Mouse (Mus musculus) forebrain, embryonic 16.5 days (tissue): ENCODE measurements around the gene Ppm1g. TPM values are rescaled to one million over a fixed set of nuclear protein-coding genes. Genes with fewer than 3 reads are reported as not detected.

Source experiments
- ATAC-seq: fragments of 200-750 bp; cut with Nextera tagmentation; 2 replicates; pipeline ENCODE4 v1.8.0; 2017; ENCODE audit warnings: mild to moderate bottlenecking, moderate library complexity
- H3K27ac ChIP-seq: fragments of 300-500 bp; sonication (generic); 2 replicates; pipeline ENCODE4 v1.5.1; 2014; ENCODE audit warnings: low read length, control low read depth
- H3K27me3 ChIP-seq: fragments of 300-500 bp; sonication (generic); replicated peaks from 2 replicates; pipeline ENCODE4 v1.6.1; 2014; ENCODE audit warnings: low read length; ENCODE audit not compliant: control insufficient read depth, insufficient read depth
- H3K36me3 ChIP-seq: fragments of 300-500 bp; sonication (generic); 2 replicates; pipeline ENCODE4 v1.6.1; 2014; ENCODE audit not compliant: control insufficient read depth, insufficient read depth
- H3K4me1 ChIP-seq: fragments of 300-500 bp; sonication (generic); replicated peaks from 2 replicates; pipeline ENCODE4 v1.6.1; 2014; ENCODE audit warnings: low read length; ENCODE audit not compliant: control insufficient read depth, insufficient read depth
- H3K4me2 ChIP-seq: fragments of 300-500 bp; sonication (generic); 2 replicates; pipeline ENCODE4 v1.6.1; 2014; ENCODE audit warnings: mild to moderate bottlenecking, low read length, control low read depth
- H3K4me3 ChIP-seq: fragments of 300-500 bp; sonication (generic); replicated peaks from 2 replicates; pipeline ENCODE4 v1.5.1; 2014; ENCODE audit warnings: mild to moderate bottlenecking, low read length, control low read depth
- H3K9ac ChIP-seq: fragments of 300-500 bp; sonication (generic); replicated peaks from 2 replicates; pipeline ENCODE4 v1.6.1; 2014; ENCODE audit warnings: low read depth, low read length, control low read depth
- H3K9me3 ChIP-seq: fragments of 300-500 bp; sonication (generic); 2 replicates; pipeline ENCODE4 v1.6.1; 2016; ENCODE audit warnings: low read length; ENCODE audit not compliant: control insufficient read depth
- WGBS: fragments of 180-500 bp; shearing (Covaris S2); extraction: QIAGEN DNeasy Blood & Tissue Kit; methylation state at CpG from one replicate; pipeline ENCODE4 v1.1.7; 2014; 5-methylcytosine and 5-hydroxymethylcytosine counted together
- polyA plus RNA-seq: library from polyadenylated mRNA; unstranded; fragments of >200 nt; fragmentation: Nextera tagmentation; extraction: Ambion mirVana; gene quantifications from 2 replicates; pipeline ENCODE4 v1.2.1, GENCODE M21; 2015

Ppm1g gene
- polyA plus RNA-seq, 1 experiment from 2014 or later = 175 TPM

DNA sequence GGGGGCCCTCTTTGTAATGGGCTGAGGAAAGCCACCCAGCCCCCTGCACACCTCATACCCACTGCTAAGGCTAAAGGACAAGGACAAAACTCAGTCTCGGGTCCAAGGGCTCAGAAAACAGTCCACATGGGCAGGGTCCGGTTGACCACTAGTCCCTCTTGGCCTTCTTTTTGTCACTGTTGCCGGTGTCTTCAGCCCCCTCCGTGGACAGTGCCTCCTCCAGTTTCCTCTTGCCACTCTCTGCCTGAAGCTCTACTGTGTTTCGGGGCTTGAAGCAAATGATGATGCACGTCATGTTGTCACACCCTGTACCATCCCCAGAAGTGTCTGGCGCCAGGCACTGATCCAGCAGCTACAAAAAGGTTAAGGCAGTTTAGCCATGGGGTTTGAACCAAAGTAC lies 17.6 kb downstream of the Ppm1g start:
- WGBS = 84% methylated on average over 7 of the region's 7 CpGs
- Histone ChIP-seq H3K9me3 (peaks cover 3% of the 10 kb centered on the region), H3K27me3 (no peaks in the 10 kb centered on the region), H3K9ac (no peak overlapping the region), H3K4me3 (peak overlapping the region; percentile 81), H3K36me3 (peaks cover 36% of the 10 kb centered on the region), H3K27ac (peak overlapping the region; percentile 60), H3K4me1 (peaks cover 17% of the 10 kb centered on the region), H3K4me2 (peak overlapping the region; percentile 60)
- no peak for ATAC-seq

DNA sequence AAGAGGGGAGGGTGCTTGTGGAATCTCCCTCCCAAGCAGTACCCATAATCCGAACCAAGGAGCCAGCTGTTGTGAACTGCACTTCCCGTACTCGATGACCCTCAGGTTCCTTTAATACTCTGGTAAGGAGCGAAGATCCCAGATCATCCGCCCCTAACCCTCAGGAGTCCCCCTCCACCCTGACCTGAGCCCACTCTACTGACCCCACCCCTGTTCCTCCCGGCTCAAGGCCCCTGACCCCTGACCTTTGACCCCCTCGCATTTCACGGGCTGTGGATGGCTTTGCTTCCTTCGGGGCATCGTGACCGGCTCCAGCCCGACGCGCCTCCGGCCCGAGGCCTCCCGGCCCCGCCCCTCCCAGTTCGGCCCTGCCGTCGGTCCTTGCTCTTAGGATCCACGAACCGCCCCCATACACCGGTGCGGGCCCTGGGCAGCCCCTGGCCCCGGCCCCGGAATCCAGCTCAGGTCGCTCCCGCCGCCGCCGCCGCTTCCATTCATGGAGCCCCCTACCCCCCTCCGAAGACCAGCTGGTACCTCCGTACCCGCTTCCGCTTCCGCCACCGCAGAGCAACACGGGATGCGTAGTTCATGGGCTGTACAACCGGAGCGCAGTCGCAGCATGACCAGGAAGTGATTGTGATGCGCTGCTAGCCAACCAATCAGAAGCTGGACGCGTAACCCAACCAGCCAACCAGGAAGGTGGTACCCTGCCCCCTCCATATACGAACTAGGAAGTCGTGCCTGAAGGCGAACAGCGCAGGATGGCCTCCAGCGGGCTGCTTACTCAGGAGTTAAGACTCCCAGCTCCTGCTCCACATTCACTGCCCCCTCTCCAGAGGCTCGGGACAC lies 18.5 kb downstream of the Ppm1g start, which contains the start of gene Zfp513:
Gene Zfp513, minus strand, starts transcription at position 562 of the 849 bp plus-strand sequence.
- Histone ChIP-seq H3K4me3 (peak within 1 kb of the TSS; percentile 81), H3K4me1 (peaks cover 17% of the 10 kb centered on the region), H3K9ac (peak within 1 kb of the TSS; percentile 89), H3K27ac (peak within 1 kb of the TSS; percentile 76), H3K27me3 (no peaks in the 10 kb centered on the region), H3K36me3 (peaks cover 46% of the 10 kb centered on the region), H3K9me3 (peaks cover 3% of the 10 kb centered on the region), H3K4me2 (peak within 1 kb of the TSS; percentile 70)
- WGBS = under 1% methylated on average over 53 of the region's 53 CpGs
- peak; percentile 97 for ATAC-seq

DNA sequence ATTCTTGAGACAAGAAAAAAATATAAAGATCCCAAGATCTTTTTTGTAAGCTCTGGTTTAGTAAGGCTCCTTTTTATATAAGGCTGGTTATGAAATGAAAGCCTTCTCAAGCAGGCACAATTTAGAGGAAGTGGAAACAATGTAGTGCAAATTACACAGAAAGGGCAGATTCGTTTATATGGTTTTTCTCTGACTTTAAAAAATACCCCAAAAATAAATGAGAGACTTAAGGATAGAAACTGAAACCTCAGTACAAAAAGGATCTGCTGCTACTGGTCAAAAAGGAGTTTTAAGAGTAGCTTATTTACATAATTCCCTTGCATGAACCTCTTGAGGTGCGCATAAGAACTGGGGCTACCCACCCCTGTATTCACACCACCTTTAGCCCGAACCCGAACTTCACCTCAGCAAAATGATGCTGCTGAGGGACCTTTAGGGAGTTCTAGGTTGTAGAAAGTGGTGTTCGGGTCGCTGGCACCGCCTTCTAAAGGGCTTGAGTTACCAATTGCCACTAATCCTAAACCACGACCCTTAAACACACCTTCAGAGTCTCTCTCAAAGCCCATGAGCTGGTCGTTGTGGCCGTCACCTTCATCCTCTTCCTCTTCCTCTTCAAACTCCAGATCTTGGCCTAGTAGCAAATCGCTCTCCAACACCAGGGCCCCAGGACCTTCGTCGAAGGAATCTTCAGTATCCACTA lies 19.3 kb downstream of the Ppm1g start:
- Histone ChIP-seq H3K27ac (peak overlapping the region; percentile 76), H3K27me3 (no peaks in the 10 kb centered on the region), H3K36me3 (peaks cover 52% of the 10 kb centered on the region), H3K4me3 (peak overlapping the region; percentile 81), H3K4me1 (peaks cover 17% of the 10 kb centered on the region), H3K9me3 (peaks cover 3% of the 10 kb centered on the region), H3K9ac (peak overlapping the region; percentile 89), H3K4me2 (peak overlapping the region; percentile 70)
- WGBS = 20% methylated on average over 13 of the region's 13 CpGs
- no peak for ATAC-seq

DNA sequence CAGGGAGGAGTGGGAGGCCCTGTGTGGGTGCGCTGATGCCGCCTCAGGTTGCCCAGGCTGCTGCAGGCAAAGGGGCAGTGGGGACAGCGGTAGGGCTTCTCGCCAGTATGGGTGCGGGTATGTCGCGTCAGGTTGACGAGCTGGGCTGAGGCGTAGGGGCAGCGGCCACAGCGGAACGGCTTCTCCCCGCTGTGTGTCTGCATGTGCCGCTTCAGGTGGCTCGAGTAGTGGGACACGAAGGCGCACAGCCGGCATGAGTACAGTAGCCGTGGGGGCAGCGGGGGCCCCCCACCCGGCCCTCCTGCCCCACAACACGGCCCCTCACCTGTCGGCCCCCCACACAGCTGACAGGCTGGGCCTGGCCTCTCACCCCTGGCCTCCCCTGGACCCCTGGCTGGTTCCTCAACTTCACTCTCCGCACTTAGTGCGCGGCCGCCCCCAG lies 20.1 kb downstream of the Ppm1g start:
- H3K9ac ChIP-seq = no peak overlapping the region
- no peak overlapping the region for H3K4me3 ChIP-seq
- H3K4me2 ChIP-seq = no peak overlapping the region
- peaks cover 17% of the 10 kb centered on the region for H3K4me1 ChIP-seq
- no peak for ATAC-seq
- no peak overlapping the region for H3K27ac ChIP-seq
- H3K9me3 ChIP-seq = peaks cover 3% of the 10 kb centered on the region
- no peaks in the 10 kb centered on the region for H3K27me3 ChIP-seq
- WGBS = 89% methylated on average over 27 of the region's 27 CpGs
- peaks cover 55% of the 10 kb centered on the region for H3K36me3 ChIP-seq

DNA sequence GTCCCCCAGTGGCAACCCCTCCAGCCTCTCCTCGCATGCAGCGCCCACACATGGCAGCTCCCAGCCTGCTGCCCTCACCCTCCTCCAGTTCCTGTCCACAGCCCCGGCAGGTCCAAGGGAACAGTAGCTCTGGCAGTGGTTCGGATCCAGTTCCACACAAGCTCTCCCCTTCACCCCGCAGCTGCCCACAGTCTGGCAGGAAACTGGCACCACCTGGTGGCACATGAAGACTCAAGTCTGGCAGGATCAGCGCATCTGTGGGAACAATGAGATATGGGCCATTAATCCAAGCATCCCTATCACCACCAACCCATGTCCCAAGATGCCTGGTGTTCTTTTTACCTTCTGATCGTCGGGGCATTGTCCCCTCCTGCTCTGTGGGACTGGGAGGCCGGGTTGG lies 20.6 kb downstream of the Ppm1g start:
- Histone ChIP-seq H3K36me3 (peaks cover 58% of the 10 kb centered on the region), H3K9ac (no peak overlapping the region), H3K4me3 (no peak overlapping the region), H3K27me3 (no peaks in the 10 kb centered on the region), H3K27ac (no peak overlapping the region), H3K9me3 (peaks cover 3% of the 10 kb centered on the region), H3K4me1 (peaks cover 17% of the 10 kb centered on the region), H3K4me2 (no peak overlapping the region)
- 91% methylated on average over 9 of the region's 9 CpGs for WGBS
- no peak for ATAC-seq

DNA sequence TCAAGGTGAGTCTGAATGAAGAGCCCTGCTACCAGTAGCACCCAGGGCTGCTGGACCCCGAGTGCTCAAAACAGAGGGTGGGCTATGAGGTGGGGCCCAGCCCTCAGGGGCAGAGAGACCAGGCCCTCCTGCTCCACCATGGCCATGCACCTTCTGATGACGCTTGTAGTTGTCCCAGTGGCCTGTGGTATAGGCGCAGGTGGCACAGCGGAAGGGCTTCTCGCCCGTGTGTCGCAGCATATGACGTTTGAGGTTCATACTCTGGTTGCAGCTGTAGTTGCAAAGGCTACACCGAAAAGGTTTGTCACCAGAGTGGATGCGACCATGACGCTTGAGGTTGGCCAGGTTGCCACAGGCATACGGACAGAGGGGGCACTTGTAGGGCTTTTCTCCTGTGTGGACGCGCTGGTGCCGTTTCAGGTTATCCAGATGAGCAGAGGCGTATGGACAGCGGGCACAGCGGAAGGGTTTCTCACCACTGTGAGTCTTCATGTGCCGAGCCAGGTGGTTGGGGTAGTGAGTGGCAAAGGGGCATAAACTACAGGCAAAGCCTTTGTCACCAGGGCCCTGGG lies 21.1 kb downstream of the Ppm1g start:
- Histone ChIP-seq H3K9ac (no peak overlapping the region), H3K36me3 (peaks cover 55% of the 10 kb centered on the region), H3K27ac (no peak overlapping the region), H3K4me1 (peaks cover 18% of the 10 kb centered on the region), H3K27me3 (no peaks in the 10 kb centered on the region), H3K9me3 (peaks cover 3% of the 10 kb centered on the region), H3K4me3 (no peak overlapping the region), H3K4me2 (no peak overlapping the region)
- no peak for ATAC-seq
- 94% methylated on average over 19 of the region's 19 CpGs for WGBS

DNA sequence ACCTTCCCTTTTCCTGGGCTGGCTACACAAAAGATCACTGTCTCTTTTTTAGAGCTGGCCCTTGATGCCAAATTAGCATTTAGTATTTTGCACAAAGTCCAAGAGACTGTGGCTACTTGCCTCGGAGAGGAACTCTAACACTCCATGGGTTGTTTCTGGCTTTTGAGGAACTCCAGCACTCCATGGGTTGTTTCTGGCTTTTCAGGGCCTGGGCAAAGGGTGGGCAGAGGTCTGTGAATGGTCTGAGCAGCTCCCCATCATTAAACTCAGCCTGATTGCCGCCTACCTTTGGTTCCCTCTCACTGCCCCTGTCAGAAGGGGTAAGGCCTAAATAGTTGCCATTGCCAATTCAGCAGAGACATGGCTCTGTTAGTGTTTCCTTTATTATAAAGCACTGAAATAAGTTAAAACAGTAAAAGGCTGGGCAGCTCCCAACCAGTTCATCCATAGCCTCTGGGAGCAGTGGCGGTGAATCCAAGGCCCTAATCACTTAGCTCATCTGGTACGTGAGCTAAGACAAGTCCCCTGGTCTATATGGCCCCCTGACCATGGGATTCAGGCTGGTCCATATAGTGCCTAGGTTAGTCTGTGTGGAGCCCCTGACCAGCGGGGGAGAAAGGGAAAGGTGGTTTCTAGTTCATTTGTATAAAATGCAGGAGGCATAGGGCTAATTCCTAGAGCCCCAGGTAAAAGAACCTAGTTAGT lies 21.7 kb downstream of the Ppm1g start:
- no peak overlapping the region for H3K4me2 ChIP-seq
- no peak for ATAC-seq
- H3K9ac ChIP-seq = no peak overlapping the region
- H3K36me3 ChIP-seq = peaks cover 53% of the 10 kb centered on the region
- peaks cover 3% of the 10 kb centered on the region for H3K9me3 ChIP-seq
- no peak overlapping the region for H3K4me3 ChIP-seq
- no peaks in the 10 kb centered on the region for H3K27me3 ChIP-seq
- WGBS = 87% methylated on average over 5 of the region's 5 CpGs
- no peak overlapping the region for H3K27ac ChIP-seq
- peaks cover 24% of the 10 kb centered on the region for H3K4me1 ChIP-seq

DNA sequence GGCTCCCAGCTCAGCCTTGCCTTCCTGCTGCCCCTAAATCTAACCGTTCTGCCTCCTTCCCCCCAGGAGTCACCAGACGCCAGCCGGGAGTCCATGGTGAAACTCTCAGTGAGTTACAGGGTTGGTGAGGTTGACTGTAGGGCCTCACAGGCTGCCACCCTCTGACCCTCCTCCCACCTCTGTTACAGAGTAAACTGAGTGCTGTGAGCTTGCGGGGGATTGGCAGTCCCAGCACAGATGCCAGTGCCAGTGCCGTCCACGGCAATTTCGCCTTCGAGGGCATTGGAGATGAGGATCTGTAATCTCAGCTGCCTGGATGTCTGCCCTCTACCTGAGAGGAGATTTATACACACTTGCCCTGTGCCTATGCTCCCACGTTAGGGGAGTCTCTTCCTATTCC lies 22.3 kb downstream of the Ppm1g start:
- peaks cover 26% of the 10 kb centered on the region for H3K4me1 ChIP-seq
- H3K9ac ChIP-seq = no peak overlapping the region
- WGBS = 89% methylated on average over 9 of the region's 9 CpGs
- H3K27ac ChIP-seq = no peak overlapping the region
- no peaks in the 10 kb centered on the region for H3K27me3 ChIP-seq
- peaks cover 50% of the 10 kb centered on the region for H3K36me3 ChIP-seq
- ATAC-seq = no peak
- H3K9me3 ChIP-seq = peaks cover 3% of the 10 kb centered on the region
- H3K4me2 ChIP-seq = no peak overlapping the region
- H3K4me3 ChIP-seq = no peak overlapping the region

DNA sequence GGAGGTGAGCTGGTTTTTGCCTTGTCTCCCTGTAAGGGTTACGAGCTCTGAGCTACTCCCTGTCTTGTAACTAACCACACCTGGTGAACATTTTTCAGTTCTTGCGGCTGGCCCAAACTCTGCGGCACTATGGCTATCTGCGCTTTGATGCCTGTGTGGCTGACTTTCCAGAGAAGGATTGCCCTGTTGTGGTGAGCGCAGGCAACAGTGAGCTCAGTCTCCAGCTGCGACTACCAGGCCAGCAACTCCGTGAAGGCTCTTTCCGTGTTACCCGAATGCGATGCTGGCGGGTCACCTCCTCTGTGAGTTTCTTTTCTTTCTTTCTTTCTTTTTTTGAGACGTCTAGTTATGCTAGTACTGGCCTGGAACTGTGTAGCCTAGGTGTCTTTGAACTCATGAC lies 23.4 kb downstream of the Ppm1g start:
- Histone ChIP-seq H3K4me1 (peaks cover 24% of the 10 kb centered on the region), H3K9me3 (peaks cover 3% of the 10 kb centered on the region), H3K9ac (no peak overlapping the region), H3K4me3 (no peak overlapping the region), H3K27ac (no peak overlapping the region), H3K36me3 (peaks cover 49% of the 10 kb centered on the region), H3K27me3 (no peaks in the 10 kb centered on the region), H3K4me2 (no peak overlapping the region)
- 94% methylated on average over 12 of the region's 12 CpGs for WGBS
- ATAC-seq = no peak
